Mouse (Mus musculus) T-helper 1 cell (primary cell): ENCODE results near the gene Parp6.

Experiments used
- in situ Hi-C: fragments of 300-600 bp; cut with MboI, MseI; formaldehyde crosslinking; loops from one replicate; pipeline ENCODE4 v1.15.1; 2025; ENCODE audit warnings: high pct_unique_total_duplicates

Parp6 gene

DNA sequence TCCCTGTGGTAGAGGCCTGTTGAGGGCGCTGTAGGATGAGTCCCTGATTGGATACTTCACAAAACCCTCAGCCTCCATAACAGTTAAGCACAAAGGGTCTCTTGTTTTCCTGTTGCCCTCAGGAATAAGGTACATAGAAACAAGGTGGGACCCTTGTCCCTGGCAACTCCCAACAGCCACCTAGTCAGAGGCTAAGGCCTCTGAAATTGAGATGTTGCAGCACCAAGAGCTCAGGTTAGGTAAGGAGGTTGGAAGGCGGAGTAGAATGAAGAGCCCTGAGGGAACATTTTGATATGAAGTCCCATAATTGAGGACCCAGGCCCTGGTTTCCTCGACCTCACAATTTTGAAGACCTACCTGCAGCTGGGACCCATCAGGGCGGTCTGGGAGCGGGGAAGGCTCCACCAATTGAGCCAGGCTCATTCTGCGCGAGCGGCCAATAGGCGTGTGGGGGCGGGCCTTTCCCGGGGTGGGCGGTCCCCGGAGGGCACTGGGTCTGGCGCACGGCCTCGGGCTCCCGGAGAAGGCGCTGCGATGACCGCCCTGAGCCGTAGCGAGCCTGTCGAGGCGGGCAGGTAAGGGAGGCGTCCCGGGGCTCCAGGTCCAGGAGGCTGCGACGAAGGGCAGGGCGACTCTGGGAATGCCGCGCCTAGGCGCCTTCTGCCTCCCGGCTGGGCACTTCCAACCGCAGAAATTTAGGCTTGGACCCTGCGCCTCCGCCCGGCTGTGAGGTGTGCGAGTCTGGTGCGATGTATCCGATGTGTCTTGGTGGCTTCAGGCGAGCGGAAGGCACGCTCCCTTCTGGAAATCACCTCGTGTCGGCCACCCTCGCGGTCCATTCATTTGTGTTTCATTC is 62.8 kb downstream of the Parp6 start, which contains the start of gene Gramd2:
Gene Gramd2, plus strand, starts transcription at position 467 of the 856 bp plus-strand sequence.
- in situ Hi-C loops = no loop called here

DNA sequence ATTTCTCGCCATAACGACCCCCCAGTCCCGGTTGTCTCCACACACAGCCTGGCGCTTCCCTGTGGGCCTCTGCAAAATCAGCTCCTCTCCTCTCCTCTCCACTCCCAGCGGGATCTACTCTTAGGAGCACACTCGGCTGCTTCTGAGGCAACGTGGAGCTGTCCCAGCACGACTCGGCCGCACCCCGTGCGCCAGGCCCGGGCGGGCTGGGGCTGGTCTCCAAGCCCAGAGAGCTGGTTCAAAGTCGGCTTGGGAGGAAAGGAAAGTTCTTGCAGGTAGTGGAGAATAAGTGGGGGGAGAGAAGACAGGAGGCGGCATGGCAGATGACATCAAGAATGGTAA is 63.4 kb downstream of the Parp6 start:
- in situ Hi-C loops = no loop called here

DNA sequence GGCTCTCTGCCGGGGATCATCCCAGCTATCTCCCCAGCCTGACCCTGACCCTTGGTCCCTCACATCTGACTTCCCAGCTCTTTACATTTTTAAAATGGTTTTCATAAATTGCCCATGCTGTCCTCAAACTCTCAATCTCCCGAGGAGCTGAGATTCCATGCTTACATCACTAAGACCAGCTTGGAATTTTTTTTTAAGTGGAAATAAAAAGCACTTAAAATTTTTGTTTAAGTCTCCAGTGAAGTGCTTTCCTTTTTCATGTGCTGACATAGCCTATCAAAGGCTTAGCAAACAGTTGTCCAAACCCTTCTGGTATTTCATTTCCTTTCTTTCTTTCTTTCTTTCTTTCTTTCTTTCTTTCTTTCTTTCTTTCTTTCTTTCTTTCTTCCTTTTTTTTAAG is 66.9 kb downstream of the Parp6 start:
- in situ Hi-C loops = no loop called here

DNA sequence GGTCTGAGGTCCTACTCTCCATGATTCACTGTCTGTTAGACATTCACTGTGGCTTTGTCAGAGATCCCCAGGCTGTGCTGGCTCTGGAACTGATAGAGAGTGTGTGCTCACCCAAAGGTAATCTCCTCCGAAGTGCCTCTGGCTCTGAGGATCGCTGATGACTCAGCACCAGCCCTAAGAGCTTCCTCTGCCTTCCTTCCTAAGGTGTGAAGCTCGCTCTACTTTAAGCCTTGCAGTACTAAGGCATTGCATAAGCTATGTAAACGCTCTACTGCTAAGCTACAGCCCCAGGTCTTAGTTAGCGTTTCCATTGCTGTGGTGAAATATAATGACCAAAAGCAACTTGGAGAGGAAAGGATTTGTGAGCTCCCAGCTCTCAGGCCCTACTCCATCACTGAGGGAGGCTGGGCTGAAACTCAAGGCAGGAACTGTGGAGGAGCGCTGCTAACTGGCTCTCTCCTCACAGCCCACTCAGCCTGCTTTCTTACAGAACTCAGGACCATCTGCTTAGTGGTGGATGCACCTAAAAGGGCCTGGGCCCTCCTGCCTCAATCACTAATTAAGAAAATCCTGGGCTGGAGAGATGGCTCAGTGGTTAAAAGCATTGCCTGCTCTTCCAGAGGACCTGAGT is 70.4 kb downstream of the Parp6 start:
- in situ Hi-C loops = no loop called here

DNA sequence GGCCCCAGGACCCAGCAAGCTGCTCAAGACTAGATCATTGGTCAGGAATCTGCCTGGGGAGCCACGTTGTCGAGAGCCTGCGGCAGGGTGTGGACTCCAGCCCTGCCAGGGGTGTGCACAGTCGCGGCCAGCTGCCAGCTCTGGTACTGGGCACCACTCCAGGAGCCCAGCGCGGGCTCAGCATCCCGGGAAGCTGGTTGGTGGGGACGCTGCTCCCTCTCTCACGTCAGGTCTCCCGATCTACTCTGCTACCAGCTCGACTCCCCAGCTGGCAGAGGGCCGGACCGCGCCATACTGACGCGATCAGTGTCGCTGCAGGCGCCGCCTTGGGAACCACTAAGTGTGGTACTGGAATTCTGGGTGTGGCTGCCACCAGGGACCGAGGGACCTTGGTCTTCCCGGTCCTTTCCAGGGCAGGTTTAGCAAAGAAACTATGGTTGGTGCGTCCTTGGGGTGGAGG is 74.6 kb downstream of the Parp6 start:
- in situ Hi-C loops = no loop called here

DNA sequence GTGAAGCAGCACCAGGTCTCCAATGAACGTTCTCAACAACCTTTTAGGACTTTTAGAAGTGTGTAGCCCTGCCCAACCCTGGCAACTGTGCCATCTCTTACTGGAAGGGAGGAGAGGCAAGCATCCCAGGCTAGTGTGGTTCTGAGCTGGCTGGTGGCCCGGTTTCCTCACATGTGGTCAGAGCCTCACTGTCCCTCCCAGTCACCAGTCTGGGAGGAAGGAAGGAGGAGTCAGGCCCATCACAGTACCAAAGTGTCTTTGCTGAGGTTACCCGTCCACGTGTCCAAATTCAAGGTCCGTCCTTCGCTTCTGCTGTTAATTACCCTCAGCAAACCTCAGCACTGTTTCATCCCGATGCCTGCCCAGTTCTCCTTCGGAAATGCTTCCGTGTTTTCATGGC is 75.1 kb downstream of the Parp6 start:
- in situ Hi-C loops = no loop called here

DNA sequence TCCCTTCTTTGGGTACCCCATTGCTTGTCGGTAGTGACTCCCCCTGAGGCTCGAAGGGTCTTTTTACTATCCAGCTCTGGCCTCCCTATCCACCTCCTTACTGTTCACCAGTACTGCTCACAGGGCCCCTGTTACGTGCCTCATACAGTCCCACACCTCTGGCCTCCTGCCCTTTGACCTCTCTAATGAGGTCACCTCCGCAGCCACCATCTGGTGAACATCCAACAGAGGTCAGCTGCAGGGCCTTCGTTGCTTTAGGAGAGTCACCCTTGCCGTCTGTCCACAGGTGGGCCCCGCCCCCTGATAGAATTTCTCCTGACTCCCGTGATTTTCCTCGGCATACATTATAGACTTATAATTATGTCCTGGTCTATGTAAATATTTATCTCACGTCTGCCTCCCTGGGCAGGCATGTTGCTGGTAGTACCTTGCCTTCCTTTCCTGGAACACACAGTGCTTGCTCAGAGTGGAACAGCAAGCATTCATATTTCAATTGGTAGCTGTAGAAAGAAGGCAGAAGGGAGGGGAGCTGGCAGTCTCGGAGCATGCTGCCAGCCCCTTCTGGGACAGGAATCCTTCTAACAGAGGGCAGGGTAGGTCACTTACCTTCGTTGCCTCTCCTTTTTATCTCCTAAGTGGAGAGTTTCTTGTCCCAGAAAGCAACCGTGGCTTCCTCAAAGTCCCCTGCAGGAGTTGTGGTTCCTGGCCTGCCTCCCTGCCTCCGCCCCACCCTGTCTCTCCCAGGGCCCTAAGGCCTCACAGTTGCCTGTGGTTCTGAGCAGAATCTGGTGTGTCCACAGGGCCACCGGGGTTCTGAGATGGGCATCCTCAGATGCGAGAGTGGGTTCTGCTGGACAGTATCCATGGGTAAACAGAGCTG is 77.7 kb downstream of the Parp6 start:
- in situ Hi-C loops = no loop called here

DNA sequence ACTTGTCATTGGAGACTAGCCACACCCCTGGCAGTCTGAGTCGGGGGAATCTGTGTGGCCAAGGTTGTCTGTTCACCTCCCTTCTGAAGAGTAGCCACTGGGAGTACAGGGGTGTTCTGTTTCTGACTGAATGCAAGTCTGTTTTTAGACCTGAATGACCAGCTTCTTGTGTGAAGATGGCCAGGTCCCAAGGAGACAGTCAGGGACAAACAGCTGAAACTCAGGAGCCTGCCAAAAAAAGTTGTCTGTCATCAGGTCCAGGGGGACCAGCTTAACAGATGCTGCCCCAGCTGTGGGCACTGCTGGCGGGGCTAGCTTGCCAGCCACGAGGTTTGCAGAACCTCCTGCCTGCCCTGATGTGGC is 78.3 kb downstream of the Parp6 start:
- in situ Hi-C loops = no loop called here

DNA sequence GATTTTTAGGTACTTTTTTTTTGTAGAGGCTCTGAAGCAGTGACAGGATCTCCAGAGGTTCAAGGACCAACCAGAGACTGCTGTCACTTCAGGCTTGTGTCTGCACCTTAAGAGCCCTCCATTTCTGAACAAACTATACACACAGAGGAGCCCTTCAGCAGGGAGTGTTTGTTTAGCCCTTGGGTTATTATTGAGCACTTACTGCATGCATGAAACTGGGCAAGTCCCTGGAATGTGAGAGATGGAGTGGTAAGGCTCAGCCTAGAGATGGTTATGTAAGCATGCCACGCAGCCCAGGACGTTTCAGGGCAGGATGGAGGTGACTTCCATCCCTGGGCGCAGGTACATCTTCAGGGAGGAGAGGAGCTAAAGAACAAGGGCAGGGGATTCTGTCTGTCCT is 79.3 kb downstream of the Parp6 start:
- in situ Hi-C loops = no loop called here
